Mouse (Mus musculus): Measurements from ENCODE around the gene Lrsam1.

DNA sequence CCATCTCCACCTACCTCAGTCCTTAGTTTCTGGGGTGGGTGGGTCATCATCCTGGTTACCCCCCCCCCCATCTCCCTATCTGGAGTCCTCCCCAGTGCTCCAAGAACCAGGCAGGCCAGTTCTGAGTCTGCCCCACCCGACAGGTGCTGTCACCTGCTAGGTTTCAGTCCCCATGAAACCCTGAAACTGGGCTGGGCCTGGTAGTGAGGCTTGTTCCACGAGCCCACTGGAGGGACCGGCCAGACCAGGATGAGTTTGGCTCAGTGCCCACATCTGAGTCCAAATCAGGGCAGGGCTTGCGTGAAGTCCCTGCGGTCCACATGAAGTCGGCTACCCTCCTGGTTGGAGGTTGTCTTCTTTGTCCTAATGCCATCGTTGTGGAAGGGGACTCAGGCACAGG lies 62.4 kb downstream of the Lrsam1 start:
- TF ChIP-seq CTCF (IDR thresholded peaks at IDR 0.05; ENCODE audit: low read depth) (no peak), EP300 (optimal IDR thresholded peaks at IDR 0.05) (peak; percentile 72)
